Mouse (Mus musculus): ENCODE measurements around the gene Cenpw. TPM values are rescaled to one million over a fixed set of nuclear protein-coding genes. Genes with fewer than 3 reads are reported as not detected.

Cenpw gene
- 3.1 TPM for polyA plus RNA-seq (2014; fragmentation: Illumina TruSeq; extraction: RNeasy Lipid Tissue Mini Kit (QIAGEN cat#74804); ENCODE audit: low read depth, low replicate concordance)

GRCm38 (mm10) chr10:30199916-30200826 lies at the start of gene Cenpw:
Gene Cenpw (minus strand): TSS chr10:30200560.

